Mouse (Mus musculus) liver, embryonic 16.5 days (tissue): ENCODE measurements around the gene Mst1r. TPM values are rescaled to one million over a fixed set of nuclear protein-coding genes. Genes with fewer than 3 reads are reported as not detected.
A peak's percentile ranks its signal among the peaks of the same experiment; 100 is the strongest.

ENCODE experiments used
- ATAC-seq: fragments of 200-750 bp; cut with Nextera tagmentation; 2 replicates; pipeline ENCODE4 v1.8.0; 2017; ENCODE audit warnings: low read depth, mild to moderate bottlenecking, moderate number of reproducible peaks, moderate library complexity
- H3K27ac ChIP-seq: fragments of 300-500 bp; sonication (generic); 2 replicates; pipeline ENCODE4 v1.5.1; 2014; ENCODE audit warnings: mild to moderate bottlenecking, low read length
- H3K27me3 ChIP-seq: fragments of 300-500 bp; sonication (generic); 2 replicates; pipeline ENCODE4 v1.6.1; 2014; ENCODE audit warnings: low read depth, low read length, mixed read lengths; ENCODE audit not compliant: control insufficient read depth, insufficient read depth
- H3K36me3 ChIP-seq: fragments of 300-500 bp; sonication (generic); 2 replicates; pipeline ENCODE4 v1.6.1; 2014; ENCODE audit warnings: mild to moderate bottlenecking; ENCODE audit not compliant: control insufficient read depth, insufficient read depth
- H3K4me1 ChIP-seq: fragments of 300-500 bp; sonication (generic); 2 replicates; pipeline ENCODE4 v1.6.1; 2014; ENCODE audit warnings: low read depth, low read length, mixed read lengths; ENCODE audit not compliant: control insufficient read depth
- H3K4me2 ChIP-seq: fragments of 300-500 bp; sonication (generic); 2 replicates; pipeline ENCODE4 v1.6.1; 2014; ENCODE audit warnings: low read depth, low read length, mixed read lengths
- H3K4me3 ChIP-seq: fragments of 300-500 bp; sonication (generic); 2 replicates; pipeline ENCODE4 v1.5.1; 2014; ENCODE audit warnings: low read depth, mild to moderate bottlenecking, low read length
- H3K9ac ChIP-seq: fragments of 300-500 bp; sonication (generic); 2 replicates; pipeline ENCODE4 v1.6.1; 2014; ENCODE audit warnings: low read depth, low read length
- H3K9me3 ChIP-seq: fragments of 300-500 bp; sonication (generic); replicated peaks from 2 replicates; pipeline ENCODE4 v1.6.1; 2016; ENCODE audit warnings: low read length; ENCODE audit not compliant: control insufficient read depth
- whole genome bisulfite sequencing: fragments of 180-500 bp; shearing (Covaris S2); extraction: QIAGEN DNeasy Blood & Tissue Kit; methylation state at CpG from one replicate; pipeline ENCODE4 v1.1.7; 2014; ENCODE audit not compliant: insufficient replicate concordance; 5-methylcytosine and 5-hydroxymethylcytosine counted together
- polyA plus RNA-seq: library from polyadenylated mRNA; unstranded; fragments of >200 nt; fragmentation: Nextera tagmentation; extraction: Ambion mirVana; gene quantifications from 2 replicates; pipeline ENCODE4 v1.2.1, GENCODE M21; 2015

Gene Mst1r
- 1.3 and 2.8 TPM in 2 replicates for polyA plus RNA-seq

DNA sequence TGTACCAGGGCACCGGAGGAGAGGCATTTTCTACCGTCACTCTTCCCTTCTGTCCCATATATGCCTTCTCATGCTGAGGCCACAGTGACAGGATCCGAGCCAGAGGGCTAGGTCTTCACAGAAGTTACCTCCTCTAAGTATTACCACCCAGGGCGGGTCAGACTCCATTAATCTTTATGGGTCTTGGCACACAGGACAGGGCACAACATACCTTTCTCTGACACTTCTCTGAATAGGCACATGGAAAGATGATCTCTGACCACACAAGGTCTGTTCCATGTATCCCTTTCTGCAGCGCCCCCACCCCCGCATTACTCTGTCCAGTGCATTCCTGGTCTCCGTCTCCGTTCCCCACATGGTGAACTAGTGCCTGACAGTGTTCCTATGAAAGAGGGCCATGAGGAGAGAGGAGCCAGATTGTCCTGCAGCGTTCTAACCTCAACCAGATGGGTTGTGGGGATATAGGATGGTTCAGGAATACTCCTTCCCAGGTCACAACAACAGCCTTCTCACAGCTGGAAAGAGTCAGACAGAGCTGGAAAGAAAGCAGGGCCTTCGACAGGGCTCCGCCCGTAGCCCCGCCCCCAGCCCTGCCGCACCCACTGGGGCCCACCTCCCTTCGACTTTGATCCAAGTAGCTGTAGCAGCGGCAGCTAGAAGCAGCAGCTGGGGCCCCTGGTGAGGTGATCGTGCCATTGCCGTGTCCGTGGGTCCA is at the start of gene Mst1r:
Gene Mst1r (plus strand): TSS at position 622 of the 715 bp plus-strand sequence.
- ATAC-seq, result peak; percentile 77
- Histone ChIP-seq H3K9ac (peak within 1 kb of the TSS; percentile 40; the same call in 1 of the 2 replicates), H3K36me3 (no peaks in the 10 kb centered on the region), H3K27me3 (no peaks in the 10 kb centered on the region), H3K4me1 (peaks cover 20% of the 10 kb centered on the region), H3K9me3 (no peaks in the 10 kb centered on the region), H3K4me2 (peak within 1 kb of the TSS; percentile 62), H3K27ac (peak within 1 kb of the TSS; percentile 24; the same call in 1 of the 2 replicates), H3K4me3 (peak within 1 kb of the TSS; percentile 44)
- WGBS, result 27% methylated on average over 19 of the region's 19 CpGs

DNA sequence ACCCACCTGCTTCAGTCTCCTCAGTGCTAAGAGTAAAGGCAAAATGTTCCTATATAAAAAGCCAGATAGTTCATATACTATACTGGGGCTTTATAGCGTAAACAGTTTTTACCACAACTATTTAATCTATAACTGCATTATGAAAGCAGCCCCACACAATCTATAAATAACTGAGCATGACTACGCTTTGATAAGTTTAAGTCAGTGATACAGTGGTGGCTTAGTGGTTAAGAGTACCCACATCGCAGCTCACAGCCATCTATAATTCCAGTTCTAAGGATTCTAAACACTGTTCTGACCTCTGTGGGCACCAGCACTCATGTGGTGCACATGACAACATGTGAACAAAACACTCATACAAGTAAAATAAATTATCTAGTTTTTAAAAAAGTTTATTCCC is 48.3 kb upstream of the Mst1r start:
- 35% methylated on average over 3 of the region's 3 CpGs for WGBS
- H3K4me3 ChIP-seq, result no peak overlapping the region
- H3K27me3 ChIP-seq, result no peaks in the 10 kb centered on the region
- H3K9me3 ChIP-seq, result no peaks in the 10 kb centered on the region
- H3K36me3 ChIP-seq, result peaks cover 6% of the 10 kb centered on the region
- H3K27ac ChIP-seq, result no peak overlapping the region
- no peaks in the 10 kb centered on the region for H3K4me1 ChIP-seq
- no peak overlapping the region for H3K9ac ChIP-seq
- peak; percentile 67 for ATAC-seq
- no peak overlapping the region for H3K4me2 ChIP-seq

DNA sequence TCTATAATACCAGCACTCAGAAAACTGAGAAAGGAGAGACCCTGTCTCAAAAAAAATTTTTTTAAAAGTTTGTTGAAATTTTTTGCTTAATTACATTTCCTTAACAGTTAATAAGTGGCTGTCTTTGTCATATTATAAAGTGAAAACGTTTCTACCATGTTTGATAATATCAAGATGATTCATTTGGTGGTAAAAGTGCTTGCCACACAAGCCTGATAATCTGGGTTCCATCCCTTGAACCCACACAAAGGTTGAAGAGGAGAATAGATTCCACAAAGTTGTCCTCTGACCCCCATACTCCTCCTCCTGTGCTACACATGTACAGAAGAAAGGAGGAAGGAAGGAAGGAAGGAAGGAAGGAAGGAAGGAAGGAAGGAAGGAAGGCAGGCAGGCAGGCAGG is 42.2 kb upstream of the Mst1r start:
- Histone ChIP-seq H3K4me2 (no peak overlapping the region), H3K27ac (no peak overlapping the region), H3K9me3 (no peaks in the 10 kb centered on the region), H3K27me3 (no peaks in the 10 kb centered on the region), H3K4me3 (no peak overlapping the region), H3K4me1 (no peaks in the 10 kb centered on the region), H3K36me3 (no peaks in the 10 kb centered on the region), H3K9ac (no peak overlapping the region)
- ATAC-seq, result no peak
- 18% methylated on average over 1 of the region's 1 CpGs for WGBS

DNA sequence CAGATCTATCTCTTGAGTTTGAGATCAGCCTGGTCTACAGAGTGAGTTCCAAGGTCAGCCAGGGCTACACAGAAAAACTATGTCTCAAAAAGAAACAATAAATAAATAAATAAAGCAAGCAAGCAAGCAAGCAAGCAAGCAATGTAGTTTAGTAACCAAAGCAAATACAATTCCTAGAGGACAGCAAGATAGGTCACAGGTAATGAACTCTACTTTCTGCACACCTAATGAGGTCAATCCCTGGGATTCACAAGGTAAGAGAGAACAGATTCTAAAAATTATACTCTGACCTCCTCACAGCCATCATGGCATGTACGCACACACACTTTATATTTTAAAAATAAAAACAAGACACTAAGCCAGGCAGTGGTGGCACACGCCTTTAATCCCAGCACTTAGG is 40.6 kb upstream of the Mst1r start:
- 76% methylated on average over 2 of the region's 2 CpGs for WGBS
- no peaks in the 10 kb centered on the region for H3K9me3 ChIP-seq
- no peak overlapping the region for H3K27ac ChIP-seq

DNA sequence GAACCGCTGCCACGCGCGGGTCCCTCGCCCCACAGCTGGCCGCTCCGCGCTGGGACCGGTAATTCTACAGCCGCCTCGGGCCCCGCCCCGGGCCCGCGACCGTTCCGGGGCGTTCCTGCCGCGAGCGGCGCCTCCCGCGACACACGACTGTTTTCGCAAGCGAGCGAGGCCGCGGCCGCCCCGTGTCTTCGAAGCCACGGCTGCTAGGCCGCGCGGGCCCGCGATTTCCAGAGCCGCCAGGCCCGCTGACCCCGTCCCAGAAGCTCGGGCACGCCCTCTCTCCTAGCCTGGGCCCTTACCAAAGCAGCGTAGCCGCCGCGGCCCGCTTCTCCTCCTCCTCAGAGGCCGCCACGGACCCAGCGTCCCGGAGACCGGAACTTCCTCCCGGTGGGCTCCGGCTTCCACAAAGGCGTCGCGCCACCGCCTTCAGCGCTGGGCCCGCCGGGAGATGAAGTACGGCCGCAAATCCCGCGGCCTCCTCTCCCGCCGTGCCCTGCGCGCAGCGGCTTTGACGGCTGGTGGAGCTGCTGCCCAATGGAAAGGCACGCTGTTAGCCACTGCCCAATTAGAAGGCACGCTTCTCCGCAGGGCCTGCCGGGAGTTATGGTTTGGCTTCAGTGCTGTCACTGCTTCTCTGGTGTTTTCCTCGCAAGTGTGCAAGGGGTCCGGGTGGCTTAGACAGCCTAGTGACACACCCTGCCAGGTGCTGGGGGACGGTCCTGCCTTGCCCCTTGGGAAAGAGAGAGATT is 34.1 kb upstream of the Mst1r start:
- Histone ChIP-seq H3K4me1 (peaks cover 19% of the 10 kb centered on the region), H3K9ac (peak overlapping the region; percentile 98), H3K27ac (peak overlapping the region; percentile 100), H3K4me3 (peak overlapping the region; percentile 96), H3K27me3 (no peaks in the 10 kb centered on the region), H3K4me2 (peak overlapping the region; percentile 89), H3K36me3 (no peaks in the 10 kb centered on the region; the same call in 1 of the 2 replicates), H3K9me3 (no peaks in the 10 kb centered on the region)
- peak; percentile 99 for ATAC-seq
- WGBS, result under 1% methylated on average over 80 of the region's 80 CpGs

More for the DNA sequence above, 40.6 kb upstream of the Mst1r start:
- Histone ChIP-seq H3K27me3 (no peaks in the 10 kb centered on the region), H3K36me3 (no peaks in the 10 kb centered on the region; the same call in 1 of the 2 replicates), H3K4me3 (no peak overlapping the region), H3K9ac (no peak overlapping the region), H3K4me2 (no peak overlapping the region), H3K4me1 (peaks cover 5% of the 10 kb centered on the region)
- ATAC-seq, result no peak

DNA sequence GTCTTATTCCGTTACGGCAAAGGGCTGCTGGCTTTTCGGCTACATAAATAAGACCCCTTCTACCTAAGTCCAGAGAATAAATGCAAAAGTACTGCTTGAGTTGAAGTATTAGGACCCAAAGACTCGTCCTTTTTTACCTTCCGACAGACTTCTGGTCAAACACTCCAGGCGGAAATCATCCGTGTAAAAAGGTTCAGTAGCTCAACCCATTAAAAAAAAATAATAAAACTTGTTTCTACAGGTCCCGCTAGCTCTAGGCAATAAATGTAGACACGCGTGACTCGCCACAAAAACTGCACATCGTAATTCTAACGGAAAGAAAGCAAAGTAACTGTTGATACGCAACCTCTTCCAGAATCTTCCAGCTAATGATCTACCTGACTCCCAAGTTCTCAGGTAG is 33.5 kb upstream of the Mst1r start, which contains the start of gene Rbm6:
Gene Rbm6 (minus strand): TSS at position 101 of the 400 bp plus-strand sequence.
- H3K4me1 ChIP-seq, result peaks cover 19% of the 10 kb centered on the region
- H3K9ac ChIP-seq, result peak within 1 kb of the TSS; percentile 98
- H3K36me3 ChIP-seq, result no peaks in the 10 kb centered on the region; the same call in 1 of the 2 replicates
- H3K4me2 ChIP-seq, result peak within 1 kb of the TSS; percentile 89
- H3K4me3 ChIP-seq, result peak within 1 kb of the TSS; percentile 96
- ATAC-seq, result no peak
- H3K9me3 ChIP-seq, result no peaks in the 10 kb centered on the region
- H3K27me3 ChIP-seq, result no peaks in the 10 kb centered on the region
- peak within 1 kb of the TSS; percentile 100 for H3K27ac ChIP-seq
- 7% methylated on average over 14 of the region's 14 CpGs for WGBS

DNA sequence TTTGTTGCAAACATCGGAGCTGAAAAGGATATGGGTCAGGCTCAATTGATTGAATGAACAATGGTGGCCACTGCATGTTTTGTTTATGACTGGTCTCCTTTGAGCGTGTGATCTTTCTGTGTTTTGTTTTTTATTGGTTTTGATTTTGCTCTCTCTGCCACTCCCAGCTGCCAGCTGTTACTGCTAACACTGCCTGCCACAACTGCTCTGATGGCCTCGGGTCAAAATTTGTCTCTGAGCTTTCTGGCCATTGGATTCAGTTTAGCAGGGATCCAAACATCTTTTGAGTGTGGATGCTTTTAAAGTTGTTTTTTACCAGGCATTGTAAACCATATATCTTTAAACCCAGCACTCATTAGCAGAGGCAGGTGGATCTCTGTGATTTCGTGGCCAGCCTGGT is 26.3 kb upstream of the Mst1r start:
- no peak overlapping the region for H3K4me2 ChIP-seq
- no peak overlapping the region for H3K27ac ChIP-seq
- H3K9ac ChIP-seq, result no peak overlapping the region
- H3K36me3 ChIP-seq, result no peaks in the 10 kb centered on the region
- H3K9me3 ChIP-seq, result no peaks in the 10 kb centered on the region
- H3K27me3 ChIP-seq, result no peaks in the 10 kb centered on the region; the same call in none of the 2 replicates
- H3K4me3 ChIP-seq, result no peak overlapping the region
- no peaks in the 10 kb centered on the region for H3K4me1 ChIP-seq
- ATAC-seq, result no peak
- 55% methylated on average over 4 of the region's 4 CpGs for whole genome bisulfite sequencing

DNA sequence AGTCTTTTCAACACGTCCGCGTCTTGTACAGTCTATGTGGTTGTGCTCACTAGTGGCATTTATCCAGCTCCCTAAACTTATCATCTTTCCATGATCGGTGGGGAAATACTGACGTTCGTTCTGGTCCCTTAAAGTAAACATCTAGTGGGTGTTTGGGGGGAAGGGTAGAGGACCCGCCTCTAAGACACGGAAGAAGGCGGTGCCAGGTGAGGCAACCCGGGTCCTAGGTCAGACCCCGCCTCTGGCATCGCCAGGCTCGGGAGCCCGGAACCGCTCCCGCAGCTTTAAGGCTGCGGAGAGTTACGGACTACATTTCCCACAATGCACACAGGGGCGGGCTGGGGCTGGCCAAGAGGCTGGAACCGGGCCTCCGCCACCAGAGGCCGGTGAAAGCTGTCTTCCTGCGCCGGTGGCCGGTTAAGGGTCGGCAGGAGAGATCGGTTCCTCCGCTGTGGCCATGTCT is 18.8 kb upstream of the Mst1r start, which contains the start of gene Mon1a:
Gene Mon1a (plus strand): TSS at position 348 of the 463 bp plus-strand sequence.
- ATAC-seq, result peak; percentile 98
- under 1% methylated on average over 28 of the region's 28 CpGs for WGBS
- Histone ChIP-seq H3K4me2 (peak within 1 kb of the TSS; percentile 83), H3K27ac (peak within 1 kb of the TSS; percentile 36; the same call in 1 of the 2 replicates), H3K27me3 (peaks cover 3% of the 10 kb centered on the region), H3K36me3 (no peaks in the 10 kb centered on the region), H3K4me1 (peaks cover 11% of the 10 kb centered on the region), H3K9me3 (no peaks in the 10 kb centered on the region), H3K4me3 (peak within 1 kb of the TSS; percentile 79), H3K9ac (peak within 1 kb of the TSS; percentile 85)
